11 mouse cellular contexts compared by ENCODE assay signal in genomic region chr8:120248451-120248850, GRCm38 (mm10).
"Had no signal": no experiment of that assay in that cellular context is flagged by ENCODE, and none has a peak within 500 bp of the region (broad histone marks: within the 10 kb centered on the region; RNA-seq: fewer than 3 reads in every experiment).

No protein-coding gene starts in this region.

- H3K4me2 ChIP-seq: kidney, embryonic 15.5 days; liver, embryonic 11.5 days; midbrain, embryonic 12.5 days; neural tube, embryonic 13.5 days had no signal

- H3K27ac ChIP-seq: kidney, embryonic 15.5 days; midbrain, embryonic 12.5 days; neural tube, embryonic 13.5 days had no signal

- ATAC-seq: midbrain, embryonic 16.5 days had no signal

- H3K36me3 ChIP-seq: midbrain, embryonic 12.5 days; neural tube, embryonic 13.5 days had no signal

- H3K27me3 ChIP-seq: kidney, embryonic 15.5 days; midbrain, embryonic 12.5 days; neural tube, embryonic 13.5 days had no signal

- H3K4me3 ChIP-seq: kidney, embryonic 15.5 days; midbrain, embryonic 12.5 days; neural tube, embryonic 13.5 days had no signal

- H3K9me3 ChIP-seq: kidney, embryonic 15.5 days; neural tube, embryonic 13.5 days had no signal

- DNase-seq: kidney, adult 2 months; kidney, postnatal 14 days; retina, postnatal 1 day; right cerebral cortex, postnatal 4 days; spleen, adult 18-20 months; thymus, postnatal 36 days had no signal

- H3K9ac ChIP-seq: kidney, embryonic 15.5 days; midbrain, embryonic 12.5 days; neural tube, embryonic 13.5 days had no signal
